Mouse (Mus musculus): ENCODE data around the gene Lrba. TPM values are rescaled to one million over a fixed set of nuclear protein-coding genes. Genes with fewer than 3 reads are reported as not detected.
A peak's percentile ranks its signal among the peaks of the same experiment; 100 is the strongest.

Gene Lrba
- polyA plus RNA-seq, 1 experiment from 2014 or later = 6.0 TPM

GRCm38 (mm10) chr3:86774566-86775443 lies 550.3 kb downstream of the Lrba start:
- no peaks in the 10 kb centered on the region for H3K27me3 ChIP-seq (ENCODE audit: insufficient read depth, low read length)
- no peak overlapping the region for H3K9ac ChIP-seq (replicated peaks; ENCODE audit: low read length)
- no peak overlapping the region for H3K4me3 ChIP-seq (ENCODE audit: low read length)
- peak overlapping the region; percentile 36 for H3K27ac ChIP-seq (ENCODE audit: low read length)
- 58% methylated on average over 14 of the region's 14 CpGs for WGBS
- no peaks in the 10 kb centered on the region for H3K4me1 ChIP-seq (ENCODE audit: insufficient read depth, low read length)
- H3K36me3 ChIP-seq (ENCODE audit: insufficient read depth, low read length) = no peaks in the 10 kb centered on the region
- no peak overlapping the region for H3K4me2 ChIP-seq (replicated peaks; ENCODE audit: low read depth, low read length)
- ATAC-seq (ENCODE audit: low FRiP score, low TSS enrichment) = no peak
- no peaks in the 10 kb centered on the region for H3K9me3 ChIP-seq (ENCODE audit: low read length)

GRCm38 (mm10) chr3:86775444-86775828 lies 551.0 kb downstream of the Lrba start:
- H3K4me2 ChIP-seq (replicated peaks; ENCODE audit: low read depth, low read length) = no peak overlapping the region
- no peaks in the 10 kb centered on the region for H3K4me1 ChIP-seq (ENCODE audit: insufficient read depth, low read length)
- no peaks in the 10 kb centered on the region for H3K27me3 ChIP-seq (ENCODE audit: insufficient read depth, low read length)
- 75% methylated on average over 6 of the region's 6 CpGs for WGBS
- H3K4me3 ChIP-seq (ENCODE audit: low read length) = no peak overlapping the region
- no peak overlapping the region for H3K27ac ChIP-seq (ENCODE audit: low read length)
- H3K9me3 ChIP-seq (ENCODE audit: low read length) = no peaks in the 10 kb centered on the region
- no peak overlapping the region for H3K9ac ChIP-seq (replicated peaks; ENCODE audit: low read length)
- H3K36me3 ChIP-seq (ENCODE audit: insufficient read depth, low read length) = no peaks in the 10 kb centered on the region
- ATAC-seq (ENCODE audit: low FRiP score, low TSS enrichment) = no peak

GRCm38 (mm10) chr3:86779704-86780103 lies 555.2 kb downstream of the Lrba start:
- Histone ChIP-seq H3K36me3 (ENCODE audit: insufficient read depth, low read length) (no peaks in the 10 kb centered on the region), H3K4me2 (replicated peaks; ENCODE audit: low read depth, low read length) (no peak overlapping the region), H3K27ac (ENCODE audit: low read length) (no peak overlapping the region), H3K4me1 (ENCODE audit: insufficient read depth, low read length) (no peaks in the 10 kb centered on the region), H3K9ac (replicated peaks; ENCODE audit: low read length) (no peak overlapping the region), H3K27me3 (ENCODE audit: insufficient read depth, low read length) (no peaks in the 10 kb centered on the region), H3K4me3 (ENCODE audit: low read length) (no peak overlapping the region), H3K9me3 (ENCODE audit: low read length) (no peaks in the 10 kb centered on the region)
- ATAC-seq (ENCODE audit: low FRiP score, low TSS enrichment) = 0 out of 2 replicates have a peak, but pooled peaks have one; percentile 31
- WGBS = 75% methylated on average over 4 of the region's 4 CpGs

- 82% methylated on average over 3 of the region's 3 CpGs for WGBS
- Histone ChIP-seq H3K4me1 (ENCODE audit: insufficient read depth, low read length) (no peaks in the 10 kb centered on the region), H3K4me2 (replicated peaks; ENCODE audit: low read depth, low read length) (no peak overlapping the region), H3K27ac (ENCODE audit: low read length) (no peak overlapping the region), H3K4me3 (ENCODE audit: low read length) (no peak overlapping the region), H3K36me3 (ENCODE audit: insufficient read depth, low read length) (no peaks in the 10 kb centered on the region), H3K9ac (replicated peaks; ENCODE audit: low read length) (no peak overlapping the region), H3K27me3 (ENCODE audit: insufficient read depth, low read length) (no peaks in the 10 kb centered on the region), H3K9me3 (ENCODE audit: low read length) (no peaks in the 10 kb centered on the region)
- no peak for ATAC-seq (ENCODE audit: low FRiP score, low TSS enrichment)
Observed at GRCm38 (mm10) chr3:86784051-86784450, 559.6 kb downstream of the Lrba start.

- H3K9ac ChIP-seq (replicated peaks; ENCODE audit: low read length) = no peak overlapping the region
Observed at GRCm38 (mm10) chr3:86784930-86785329, 560.5 kb downstream of the Lrba start.

GRCm38 (mm10) chr3:86786280-86786679 lies 561.8 kb downstream of the Lrba start:
- Histone ChIP-seq H3K9ac (replicated peaks; ENCODE audit: low read length) (no peak overlapping the region; the same call in 1 of the 2 replicates), H3K4me3 (ENCODE audit: low read length) (no peak overlapping the region), H3K9me3 (ENCODE audit: low read length) (no peaks in the 10 kb centered on the region), H3K36me3 (ENCODE audit: insufficient read depth, low read length) (no peaks in the 10 kb centered on the region), H3K27ac (ENCODE audit: low read length) (no peak overlapping the region), H3K27me3 (ENCODE audit: insufficient read depth, low read length) (no peaks in the 10 kb centered on the region), H3K4me1 (ENCODE audit: insufficient read depth, low read length) (no peaks in the 10 kb centered on the region), H3K4me2 (replicated peaks; ENCODE audit: low read depth, low read length) (no peak overlapping the region)
- no peak for ATAC-seq (ENCODE audit: low FRiP score, low TSS enrichment)
- 83% methylated on average over 12 of the region's 12 CpGs for WGBS

More at GRCm38 (mm10) chr3:86784930-86785329, 560.5 kb downstream of the Lrba start:
- H3K4me3 ChIP-seq (ENCODE audit: low read length) = no peak overlapping the region
- no peak overlapping the region for H3K4me2 ChIP-seq (replicated peaks; ENCODE audit: low read depth, low read length)
- H3K36me3 ChIP-seq (ENCODE audit: insufficient read depth, low read length) = no peaks in the 10 kb centered on the region
- H3K4me1 ChIP-seq (ENCODE audit: insufficient read depth, low read length) = no peaks in the 10 kb centered on the region
- no peaks in the 10 kb centered on the region for H3K9me3 ChIP-seq (ENCODE audit: low read length)
- WGBS = 54% methylated on average over 11 of the region's 11 CpGs
- ATAC-seq (ENCODE audit: low FRiP score, low TSS enrichment) = no peak; the same call in 1 of the 2 replicates
- no peak overlapping the region for H3K27ac ChIP-seq (ENCODE audit: low read length)
- H3K27me3 ChIP-seq (ENCODE audit: insufficient read depth, low read length) = no peaks in the 10 kb centered on the region

GRCm38 (mm10) chr3:86786845-86787351 lies 562.4 kb downstream of the Lrba start:
- H3K9ac ChIP-seq (replicated peaks; ENCODE audit: low read length) = no peak overlapping the region
- peak; percentile 62 for ATAC-seq (ENCODE audit: low FRiP score, low TSS enrichment)
- no peak overlapping the region for H3K4me3 ChIP-seq (ENCODE audit: low read length)
- H3K4me1 ChIP-seq (ENCODE audit: insufficient read depth, low read length) = no peaks in the 10 kb centered on the region
- H3K4me2 ChIP-seq (replicated peaks; ENCODE audit: low read depth, low read length) = no peak overlapping the region
- H3K27me3 ChIP-seq (ENCODE audit: insufficient read depth, low read length) = no peaks in the 10 kb centered on the region
- 60% methylated on average over 11 of the region's 11 CpGs for WGBS
- no peaks in the 10 kb centered on the region for H3K9me3 ChIP-seq (ENCODE audit: low read length)
- H3K27ac ChIP-seq (ENCODE audit: low read length) = no peak overlapping the region
- H3K36me3 ChIP-seq (ENCODE audit: insufficient read depth, low read length) = no peaks in the 10 kb centered on the region

GRCm38 (mm10) chr3:86787423-86788123 lies 563.1 kb downstream of the Lrba start:
- no peaks in the 10 kb centered on the region for H3K9me3 ChIP-seq (ENCODE audit: low read length)
- no peaks in the 10 kb centered on the region for H3K4me1 ChIP-seq (ENCODE audit: insufficient read depth, low read length)
- no peak for ATAC-seq (ENCODE audit: low FRiP score, low TSS enrichment)
- H3K27ac ChIP-seq (ENCODE audit: low read length) = no peak overlapping the region
- 79% methylated on average over 10 of the region's 10 CpGs for WGBS
- no peaks in the 10 kb centered on the region for H3K27me3 ChIP-seq (ENCODE audit: insufficient read depth, low read length)
- no peaks in the 10 kb centered on the region for H3K36me3 ChIP-seq (ENCODE audit: insufficient read depth, low read length)
- no peak overlapping the region for H3K4me3 ChIP-seq (ENCODE audit: low read length)
- H3K9ac ChIP-seq (replicated peaks; ENCODE audit: low read length) = no peak overlapping the region
- no peak overlapping the region for H3K4me2 ChIP-seq (replicated peaks; ENCODE audit: low read depth, low read length)

GRCm38 (mm10) chr3:86788711-86789110 lies 564.2 kb downstream of the Lrba start:
- no peak for ATAC-seq (ENCODE audit: low FRiP score, low TSS enrichment)
- Histone ChIP-seq H3K27ac (ENCODE audit: low read length) (no peak overlapping the region), H3K9ac (replicated peaks; ENCODE audit: low read length) (no peak overlapping the region), H3K4me2 (replicated peaks; ENCODE audit: low read depth, low read length) (no peak overlapping the region), H3K9me3 (ENCODE audit: low read length) (no peaks in the 10 kb centered on the region), H3K4me1 (ENCODE audit: insufficient read depth, low read length) (0 out of 2 replicates have a peak, but pooled peaks cover 6% of the 10 kb centered on the region), H3K27me3 (ENCODE audit: insufficient read depth, low read length) (no peaks in the 10 kb centered on the region), H3K4me3 (ENCODE audit: low read length) (no peak overlapping the region), H3K36me3 (ENCODE audit: insufficient read depth, low read length) (no peaks in the 10 kb centered on the region)
- WGBS = 43% methylated on average over 6 of the region's 6 CpGs
